Mouse (Mus musculus): ENCODE measurements around the gene Boc. TPM values are rescaled to one million over a fixed set of nuclear protein-coding genes. Genes with fewer than 3 reads are reported as not detected.

Boc gene
- polyA plus RNA-seq, 1 experiment from 2014 or later, result 4.7 TPM

GRCm38 (mm10) chr16:44549381-44549780 is 9.3 kb downstream of the Boc start:
- DNase-seq (ENCODE audit: low spot score), result no peak
- Histone ChIP-seq H3K36me3 (ENCODE audit: control insufficient read depth, insufficient read depth, low read length) (no peaks in the 10 kb centered on the region), H3K9me3 (ENCODE audit: control insufficient read depth, low read length) (no peaks in the 10 kb centered on the region), H3K4me1 (replicated peaks; ENCODE audit: control insufficient read depth, insufficient read depth, low read length) (no peaks in the 10 kb centered on the region), H3K4me2 (no peak overlapping the region), H3K27me3 (replicated peaks; ENCODE audit: control insufficient read depth, insufficient read depth, low read length) (no peaks in the 10 kb centered on the region), H3K9ac (ENCODE audit: low read depth, low read length) (no peak overlapping the region), H3K27ac (ENCODE audit: low read depth, low read length) (no peak overlapping the region), H3K4me3 (ENCODE audit: low read depth, low read length) (no peak overlapping the region)
- no peak for ATAC-seq (replicated peaks; ENCODE audit: low FRiP score)
- WGBS, result 57% methylated on average over 6 of the region's 6 CpGs

GRCm38 (mm10) chr16:44547976-44548375 is 10.7 kb downstream of the Boc start:
- Histone ChIP-seq H3K27me3 (replicated peaks; ENCODE audit: control insufficient read depth, insufficient read depth, low read length) (no peaks in the 10 kb centered on the region), H3K9me3 (ENCODE audit: control insufficient read depth, low read length) (no peaks in the 10 kb centered on the region), H3K4me1 (replicated peaks; ENCODE audit: control insufficient read depth, insufficient read depth, low read length) (no peaks in the 10 kb centered on the region), H3K4me3 (ENCODE audit: low read depth, low read length) (no peak overlapping the region), H3K4me2 (no peak overlapping the region), H3K27ac (ENCODE audit: low read depth, low read length) (no peak overlapping the region), H3K9ac (ENCODE audit: low read depth, low read length) (no peak overlapping the region), H3K36me3 (ENCODE audit: control insufficient read depth, insufficient read depth, low read length) (no peaks in the 10 kb centered on the region)
- 95% methylated on average over 1 of the region's 1 CpGs for WGBS
- DNase-seq (ENCODE audit: low spot score), result no peak
- no peak for ATAC-seq (replicated peaks; ENCODE audit: low FRiP score)

- no peaks in the 10 kb centered on the region for H3K9me3 ChIP-seq (ENCODE audit: control insufficient read depth, low read length)
- H3K36me3 ChIP-seq (ENCODE audit: control insufficient read depth, insufficient read depth, low read length), result no peaks in the 10 kb centered on the region
- no peak overlapping the region for H3K9ac ChIP-seq (ENCODE audit: low read depth, low read length)
- DNase-seq (ENCODE audit: low spot score), result no peak
- no peaks in the 10 kb centered on the region for H3K27me3 ChIP-seq (replicated peaks; ENCODE audit: control insufficient read depth, insufficient read depth, low read length)
- 38% methylated on average over 8 of the region's 8 CpGs for WGBS
- no peak overlapping the region for H3K4me2 ChIP-seq
- H3K27ac ChIP-seq (ENCODE audit: low read depth, low read length), result no peak overlapping the region
- no peak overlapping the region for H3K4me3 ChIP-seq (ENCODE audit: low read depth, low read length)
- H3K4me1 ChIP-seq (replicated peaks; ENCODE audit: control insufficient read depth, insufficient read depth, low read length), result no peaks in the 10 kb centered on the region; the same call in 1 of the 2 replicates
- ATAC-seq (replicated peaks; ENCODE audit: low FRiP score), result no peak
Observed at GRCm38 (mm10) chr16:44546831-44547230, 11.9 kb downstream of the Boc start.

- WGBS, result 54% methylated on average over 2 of the region's 2 CpGs
- no peaks in the 10 kb centered on the region; the same call in 1 of the 2 replicates for H3K4me1 ChIP-seq (replicated peaks; ENCODE audit: control insufficient read depth, insufficient read depth, low read length)
- H3K9me3 ChIP-seq (ENCODE audit: control insufficient read depth, low read length), result no peaks in the 10 kb centered on the region
- H3K4me3 ChIP-seq (ENCODE audit: low read depth, low read length), result no peak overlapping the region
- DNase-seq (ENCODE audit: low spot score) (no peak), ATAC-seq (replicated peaks; ENCODE audit: low FRiP score) (no peak)
- H3K9ac ChIP-seq (ENCODE audit: low read depth, low read length), result no peak overlapping the region
- H3K27ac ChIP-seq (ENCODE audit: low read depth, low read length), result no peak overlapping the region
- H3K27me3 ChIP-seq (replicated peaks; ENCODE audit: control insufficient read depth, insufficient read depth, low read length), result no peaks in the 10 kb centered on the region
- no peaks in the 10 kb centered on the region for H3K36me3 ChIP-seq (ENCODE audit: control insufficient read depth, insufficient read depth, low read length)
- H3K4me2 ChIP-seq, result no peak overlapping the region
Observed at GRCm38 (mm10) chr16:44545939-44546338, 12.8 kb downstream of the Boc start.

- H3K9ac ChIP-seq (ENCODE audit: low read depth, low read length), result no peak overlapping the region
- H3K4me2 ChIP-seq, result no peak overlapping the region
- H3K4me1 ChIP-seq (replicated peaks; ENCODE audit: control insufficient read depth, insufficient read depth, low read length), result no peaks in the 10 kb centered on the region; the same call in 1 of the 2 replicates
- no peak overlapping the region for H3K27ac ChIP-seq (ENCODE audit: low read depth, low read length)
- DNase-seq (ENCODE audit: low spot score) (no peak), ATAC-seq (replicated peaks; ENCODE audit: low FRiP score) (no peak)
- H3K9me3 ChIP-seq (ENCODE audit: control insufficient read depth, low read length), result no peaks in the 10 kb centered on the region
- no peaks in the 10 kb centered on the region for H3K27me3 ChIP-seq (replicated peaks; ENCODE audit: control insufficient read depth, insufficient read depth, low read length)
- no peak overlapping the region for H3K4me3 ChIP-seq (ENCODE audit: low read depth, low read length)
- no peaks in the 10 kb centered on the region for H3K36me3 ChIP-seq (ENCODE audit: control insufficient read depth, insufficient read depth, low read length)
- WGBS, result 60% methylated on average over 7 of the region's 7 CpGs
Observed at GRCm38 (mm10) chr16:44545153-44545552, 13.5 kb downstream of the Boc start.

GRCm38 (mm10) chr16:44543098-44543497 is 15.6 kb downstream of the Boc start:
- H3K36me3 ChIP-seq (ENCODE audit: control insufficient read depth, insufficient read depth, low read length), result no peaks in the 10 kb centered on the region
- H3K9me3 ChIP-seq (ENCODE audit: control insufficient read depth, low read length), result no peaks in the 10 kb centered on the region
- no peak overlapping the region for H3K4me2 ChIP-seq
- WGBS, result 59% methylated on average over 3 of the region's 3 CpGs
- no peak overlapping the region for H3K27ac ChIP-seq (ENCODE audit: low read depth, low read length)
- no peak overlapping the region for H3K9ac ChIP-seq (ENCODE audit: low read depth, low read length)
- no peak overlapping the region for H3K4me3 ChIP-seq (ENCODE audit: low read depth, low read length)
- DNase-seq (ENCODE audit: low spot score) (no peak), ATAC-seq (replicated peaks; ENCODE audit: low FRiP score) (no peak)
- peaks cover 3% of the 10 kb centered on the region; the same call in 1 of the 2 replicates for H3K4me1 ChIP-seq (replicated peaks; ENCODE audit: control insufficient read depth, insufficient read depth, low read length)
- no peaks in the 10 kb centered on the region for H3K27me3 ChIP-seq (replicated peaks; ENCODE audit: control insufficient read depth, insufficient read depth, low read length)

GRCm38 (mm10) chr16:44542029-44542690 is 16.5 kb downstream of the Boc start:
- H3K9ac ChIP-seq (ENCODE audit: low read depth, low read length), result no peak overlapping the region

GRCm38 (mm10) chr16:44539611-44540010 is 19.1 kb downstream of the Boc start:
- peaks cover 3% of the 10 kb centered on the region; the same call in 1 of the 2 replicates for H3K4me1 ChIP-seq (replicated peaks; ENCODE audit: control insufficient read depth, insufficient read depth, low read length)
- no peak overlapping the region for H3K27ac ChIP-seq (ENCODE audit: low read depth, low read length)
- 70% methylated on average over 8 of the region's 8 CpGs for WGBS
- H3K27me3 ChIP-seq (replicated peaks; ENCODE audit: control insufficient read depth, insufficient read depth, low read length), result no peaks in the 10 kb centered on the region
- no peaks in the 10 kb centered on the region for H3K9me3 ChIP-seq (ENCODE audit: control insufficient read depth, low read length)
- no peak for DNase-seq (ENCODE audit: low spot score)
- H3K4me2 ChIP-seq, result no peak overlapping the region
- H3K4me3 ChIP-seq (ENCODE audit: low read depth, low read length), result no peak overlapping the region
- H3K9ac ChIP-seq (ENCODE audit: low read depth, low read length), result no peak overlapping the region
- H3K36me3 ChIP-seq (ENCODE audit: control insufficient read depth, insufficient read depth, low read length), result no peaks in the 10 kb centered on the region
- no peak for ATAC-seq (replicated peaks; ENCODE audit: low FRiP score)

More at GRCm38 (mm10) chr16:44542029-44542690, 16.5 kb downstream of the Boc start:
- Histone ChIP-seq H3K27me3 (replicated peaks; ENCODE audit: control insufficient read depth, insufficient read depth, low read length) (no peaks in the 10 kb centered on the region), H3K4me2 (no peak overlapping the region), H3K27ac (ENCODE audit: low read depth, low read length) (no peak overlapping the region; the same call in 1 of the 2 replicates), H3K4me1 (replicated peaks; ENCODE audit: control insufficient read depth, insufficient read depth, low read length) (peaks cover 3% of the 10 kb centered on the region; the same call in 1 of the 2 replicates), H3K9me3 (ENCODE audit: control insufficient read depth, low read length) (no peaks in the 10 kb centered on the region), H3K36me3 (ENCODE audit: control insufficient read depth, insufficient read depth, low read length) (no peaks in the 10 kb centered on the region), H3K4me3 (ENCODE audit: low read depth, low read length) (no peak overlapping the region)
- DNase-seq (ENCODE audit: low spot score), result no peak
- whole genome bisulfite sequencing, result 68% methylated on average over 3 of the region's 3 CpGs
- ATAC-seq (replicated peaks; ENCODE audit: low FRiP score), result no peak

All from liver, embryonic 11.5 days (tissue).